In genomic region chr4:88108585-88108984, GRCm38 (mm10) we compare ENCODE assay signal across 30 mouse cellular contexts.
"Had no signal": no experiment of that assay in that cellular context is flagged by ENCODE, and none has a peak within 500 bp of the region (broad histone marks: within the 10 kb centered on the region; RNA-seq: fewer than 3 reads in every experiment).

No protein-coding gene starts in this region.

- H3K27me3 ChIP-seq: limb, embryonic 12.5 days; limb, embryonic 13.5 days; limb, embryonic 15.5 days; liver, embryonic 12.5 days; liver, embryonic 13.5 days; liver, embryonic 15.5 days; lung, embryonic 15.5 days; megakaryocyte, embryonic 14.5 days; midbrain, embryonic 12.5 days; midbrain, embryonic 13.5 days; neural tube, embryonic 12.5 days had no signal

- H3K4me3 ChIP-seq: limb, embryonic 10.5 days; limb, embryonic 12.5 days; limb, embryonic 13.5 days; limb, embryonic 15.5 days; liver, embryonic 12.5 days; liver, embryonic 13.5 days; liver, embryonic 15.5 days; lung, embryonic 15.5 days; megakaryocyte, embryonic 14.5 days; midbrain, embryonic 10.5 days; midbrain, embryonic 12.5 days; midbrain, embryonic 13.5 days; myocyte; neural tube, embryonic 12.5 days had no signal

- H3K9ac ChIP-seq: limb, embryonic 12.5 days; limb, embryonic 13.5 days; limb, embryonic 15.5 days; liver, embryonic 12.5 days; liver, embryonic 13.5 days; liver, embryonic 14.5 days; liver, embryonic 15.5 days; liver, postnatal 0 days; lung, embryonic 14.5 days; lung, embryonic 15.5 days; midbrain, embryonic 12.5 days; midbrain, embryonic 13.5 days; neural tube, embryonic 12.5 days had no signal

- H3K4me2 ChIP-seq: limb, embryonic 12.5 days; limb, embryonic 13.5 days; limb, embryonic 15.5 days; liver, embryonic 11.5 days; liver, embryonic 12.5 days; liver, embryonic 13.5 days; liver, embryonic 15.5 days; lung, embryonic 14.5 days; lung, embryonic 15.5 days; midbrain, embryonic 12.5 days; midbrain, embryonic 13.5 days; neural tube, embryonic 12.5 days had no signal

- DNase-seq: left cerebral cortex, postnatal 4 days; liver; liver, embryonic 13.5 days; liver, postnatal 0 days; lung, adult 18-20 months; lung, adult 2 months; lung, embryonic 14.5 days; lung, postnatal 10 days; lung, postnatal 14 days; lung, postnatal 36 days; lung, postnatal 4 days; midbrain, embryonic 14.5 days had no signal

- H3K4me1 ChIP-seq: limb, embryonic 13.5 days; limb, embryonic 15.5 days; lung, embryonic 15.5 days; midbrain, embryonic 10.5 days; neural tube, embryonic 12.5 days had no signal

- ATAC-seq: liver, embryonic 12.5 days; liver, postnatal 0 days; lung, postnatal 0 days; midbrain, embryonic 13.5 days; midbrain, embryonic 16.5 days had no signal

- H3K27ac ChIP-seq: limb, embryonic 10.5 days; limb, embryonic 12.5 days; limb, embryonic 13.5 days; limb, embryonic 15.5 days; liver, embryonic 12.5 days; liver, embryonic 13.5 days; liver, embryonic 14.5 days; liver, embryonic 15.5 days; lung, embryonic 15.5 days; macrophage; midbrain, embryonic 10.5 days; midbrain, embryonic 12.5 days; midbrain, embryonic 13.5 days; neural tube, embryonic 12.5 days had no signal

- H3K36me3 ChIP-seq: limb, embryonic 10.5 days; limb, embryonic 12.5 days; limb, embryonic 13.5 days; limb, embryonic 15.5 days; liver, embryonic 12.5 days; liver, embryonic 13.5 days; liver, embryonic 15.5 days; lung, embryonic 15.5 days; midbrain, embryonic 10.5 days; midbrain, embryonic 12.5 days; midbrain, embryonic 13.5 days; neural tube, embryonic 12.5 days had no signal

- H3K9me3 ChIP-seq: limb, embryonic 10.5 days; limb, embryonic 12.5 days; limb, embryonic 13.5 days; limb, embryonic 15.5 days; liver, embryonic 12.5 days; liver, embryonic 13.5 days; liver, embryonic 15.5 days; lung, embryonic 15.5 days; megakaryocyte, embryonic 14.5 days; midbrain, embryonic 10.5 days; midbrain, embryonic 12.5 days; midbrain, embryonic 13.5 days; neural tube, embryonic 12.5 days had no signal
